18 mouse cellular contexts compared by ENCODE assay signal in genomic region chr13:91156949-91157348, GRCm38 (mm10).
DNase-seq lines count a peak whose midpoint lies in the region; ATAC-seq and TF ChIP-seq lines count a peak whose summit lies in the region.
"Had no signal": no experiment of that assay in that cellular context is flagged by ENCODE, and none has a peak within 500 bp of the region (broad histone marks: within the 10 kb centered on the region; RNA-seq: fewer than 3 reads in every experiment).

No protein-coding gene starts in this region.

- no peak for TF ChIP-seq CTCF in small intestine, adult 2 months (IDR thresholded peaks at IDR 0.05; ENCODE audit: extremely low read depth, insufficient read length, insufficient replicate concordance, low read depth, low read length)

- H3K4me1 ChIP-seq in liver, embryonic 16.5 days (ENCODE audit: control insufficient read depth, low read depth, low read length) = no peaks in the 10 kb centered on the region
- no peaks in the 10 kb centered on the region for H3K4me1 ChIP-seq in liver, embryonic 11.5 days (replicated peaks; ENCODE audit: control insufficient read depth, insufficient read depth, low read length)
- 0 out of 2 replicates have a peak, but pooled peaks cover 3% of the 10 kb centered on the region for H3K4me1 ChIP-seq in intestine, embryonic 16.5 days (ENCODE audit: control insufficient read depth, insufficient read depth, low read length)
- H3K4me1 ChIP-seq in small intestine, adult 2 months (ENCODE audit: control insufficient read depth, insufficient read depth, insufficient read length, low read length) = peaks cover 11% of the 10 kb centered on the region; the same call in 1 of the 2 replicates
- H3K4me1 ChIP-seq: embryonic facial prominence, embryonic 12.5 days; forebrain, embryonic 15.5 days had no signal

- peak; percentile 32; the same call in 1 of the 2 replicates for ATAC-seq in liver, embryonic 16.5 days (ENCODE audit: low read depth)
- no peak for ATAC-seq in liver, embryonic 11.5 days (replicated peaks; ENCODE audit: low FRiP score)
- peak; percentile 68 for ATAC-seq in intestine, embryonic 16.5 days
- ATAC-seq: forebrain, embryonic 15.5 days had no signal

- no peak for DNase-seq in liver, embryonic 11.5 days (ENCODE audit: low spot score)
- DNase-seq in cerebellum, adult 11-12 months = no peak
- no peak for DNase-seq in thymus, postnatal 36 days
- DNase-seq: adrenal gland, adult 2 months; adrenal gland, postnatal 10 days; adrenal gland, postnatal 25 days; cerebellum, adult 11 months; cerebellum, adult 2 months; cerebellum, adult 9-10 months; cerebellum, postnatal 10 days; cerebellum, postnatal 25 days had no signal

- 64% methylated on average over 2 of the region's 2 CpGs for WGBS in liver, embryonic 16.5 days (ENCODE audit: insufficient replicate concordance)
- WGBS in liver, embryonic 11.5 days = 91% methylated on average over 2 of the region's 2 CpGs
- 90% methylated on average over 2 of the region's 2 CpGs for WGBS in intestine, embryonic 16.5 days
- WGBS in small intestine, adult 2 months = 34% methylated on average over 2 of the region's 2 CpGs

- no peak overlapping the region for H3K9ac ChIP-seq in liver, embryonic 16.5 days (ENCODE audit: low read depth, low read length)
- no peak overlapping the region for H3K9ac ChIP-seq in liver, embryonic 11.5 days (ENCODE audit: low read depth, low read length)
- no peak overlapping the region for H3K9ac ChIP-seq in intestine, embryonic 16.5 days (ENCODE audit: low read depth, low read length)
- H3K9ac ChIP-seq: embryonic facial prominence, embryonic 12.5 days; forebrain, embryonic 13.5 days; forebrain, embryonic 15.5 days had no signal

- no peaks in the 10 kb centered on the region for H3K27me3 ChIP-seq in liver, embryonic 16.5 days (ENCODE audit: control insufficient read depth, insufficient read depth, low read depth, low read length)
- no peaks in the 10 kb centered on the region for H3K27me3 ChIP-seq in liver, embryonic 11.5 days (replicated peaks; ENCODE audit: control insufficient read depth, insufficient read depth, low read length)
- H3K27me3 ChIP-seq in intestine, embryonic 16.5 days (replicated peaks; ENCODE audit: control insufficient read depth, insufficient read depth, low read length) = no peaks in the 10 kb centered on the region
- H3K27me3 ChIP-seq in small intestine, adult 2 months (ENCODE audit: control insufficient read depth, insufficient read depth, low read length) = no peaks in the 10 kb centered on the region
- H3K27me3 ChIP-seq: embryonic facial prominence, embryonic 12.5 days; forebrain, embryonic 13.5 days; forebrain, embryonic 15.5 days had no signal

- no peak overlapping the region for H3K27ac ChIP-seq in liver, embryonic 16.5 days (ENCODE audit: low read length)
- no peak overlapping the region for H3K27ac ChIP-seq in liver, embryonic 11.5 days (ENCODE audit: low read depth, low read length)
- H3K27ac ChIP-seq in intestine, embryonic 16.5 days (ENCODE audit: low read length) = no peak overlapping the region
- H3K27ac ChIP-seq in small intestine, adult 2 months (ENCODE audit: insufficient read depth, low read depth, low read length) = 0 out of 2 replicates have a peak overlapping the region, but pooled peaks have one; percentile 7
- H3K27ac ChIP-seq: embryonic facial prominence, embryonic 10.5 days; embryonic facial prominence, embryonic 12.5 days; forebrain, embryonic 13.5 days; forebrain, embryonic 15.5 days had no signal

- no peaks in the 10 kb centered on the region for H3K36me3 ChIP-seq in liver, embryonic 16.5 days (ENCODE audit: control insufficient read depth, insufficient read depth)
- no peaks in the 10 kb centered on the region for H3K36me3 ChIP-seq in liver, embryonic 11.5 days (ENCODE audit: control insufficient read depth, insufficient read depth, low read length)
- H3K36me3 ChIP-seq in intestine, embryonic 16.5 days (ENCODE audit: control insufficient read depth, insufficient read depth, low read length) = no peaks in the 10 kb centered on the region
- no peaks in the 10 kb centered on the region for H3K36me3 ChIP-seq in small intestine, adult 2 months (ENCODE audit: control insufficient read depth, insufficient read depth, low read length)
- H3K36me3 ChIP-seq: embryonic facial prominence, embryonic 10.5 days; embryonic facial prominence, embryonic 12.5 days; forebrain, embryonic 15.5 days had no signal

- H3K9me3 ChIP-seq in liver, embryonic 16.5 days (replicated peaks; ENCODE audit: control insufficient read depth, low read length) = no peaks in the 10 kb centered on the region
- no peaks in the 10 kb centered on the region for H3K9me3 ChIP-seq in liver, embryonic 11.5 days (ENCODE audit: control insufficient read depth, low read length)
- H3K9me3 ChIP-seq in intestine, embryonic 16.5 days (ENCODE audit: control insufficient read depth, low read length) = no peaks in the 10 kb centered on the region
- H3K9me3 ChIP-seq: embryonic facial prominence, embryonic 10.5 days; embryonic facial prominence, embryonic 12.5 days; forebrain, embryonic 13.5 days; forebrain, embryonic 15.5 days had no signal

- no peak overlapping the region for H3K4me2 ChIP-seq in liver, embryonic 16.5 days (ENCODE audit: low read depth, low read length)
- no peak overlapping the region for H3K4me2 ChIP-seq in liver, embryonic 11.5 days
- H3K4me2 ChIP-seq in intestine, embryonic 16.5 days (ENCODE audit: low read depth, low read length) = no peak overlapping the region
- H3K4me2 ChIP-seq: embryonic facial prominence, embryonic 12.5 days; forebrain, embryonic 13.5 days; forebrain, embryonic 15.5 days had no signal

- H3K4me3 ChIP-seq in liver, embryonic 16.5 days (ENCODE audit: low read depth, low read length) = no peak overlapping the region
- no peak overlapping the region for H3K4me3 ChIP-seq in liver, embryonic 11.5 days (ENCODE audit: low read depth, low read length)
- no peak overlapping the region for H3K4me3 ChIP-seq in intestine, embryonic 16.5 days (ENCODE audit: low read length)
- no peak overlapping the region for H3K4me3 ChIP-seq in small intestine, adult 2 months (ENCODE audit: low read depth, low read length)
- H3K4me3 ChIP-seq: embryonic facial prominence, embryonic 10.5 days; embryonic facial prominence, embryonic 12.5 days; forebrain, embryonic 13.5 days; forebrain, embryonic 15.5 days had no signal

- TF ChIP-seq POLR2A in small intestine, adult 2 months (IDR thresholded peaks at IDR 0.05; ENCODE audit: low read depth, low read length) = no peak
